Mouse (Mus musculus): ENCODE data around the gene Abhd17a. TPM values are rescaled to one million over a fixed set of nuclear protein-coding genes. Genes with fewer than 3 reads are reported as not detected.
"Not testable (repeated sequence)": the region's sequence is repeated elsewhere in the genome, so short reads cannot be mapped to it uniquely, and the experiment has no call there.

Abhd17a gene
- polyA plus RNA-seq, 1 experiment, result 191 TPM

GRCm38 (mm10) chr10:80610116-80610785, 20.1 kb upstream of the Abhd17a start:
- peaks cover 4% of the 10 kb centered on the region; the same call in 1 of the 2 replicates for H3K4me1 ChIP-seq (ENCODE audit: control insufficient read depth, insufficient read depth, low read length)
- WGBS, result 86% methylated on average over 9 of the region's 9 CpGs

GRCm38 (mm10) chr10:80609269-80609924, 19.3 kb upstream of the Abhd17a start:
- peaks cover 4% of the 10 kb centered on the region; the same call in 1 of the 2 replicates for H3K4me1 ChIP-seq (ENCODE audit: control insufficient read depth, insufficient read depth, low read length)
- DNase-seq, result no peak
- no peak overlapping the region for H3K4me3 ChIP-seq (replicated peaks; ENCODE audit: extremely low read depth, low read depth, low read length)
- WGBS, result 88% methylated on average over 10 of the region's 10 CpGs
- TF ChIP-seq CTCF (IDR thresholded peaks at IDR 0.05; ENCODE audit: insufficient read depth, low read length) (no peak), POLR2A (IDR thresholded peaks at IDR 0.05; ENCODE audit: borderline replicate concordance, extremely low read depth, low read depth, low read length) (no peak)

More at GRCm38 (mm10) chr10:80610116-80610785, 20.1 kb upstream of the Abhd17a start:
- no peak for DNase-seq
- no peak overlapping the region for H3K4me3 ChIP-seq (replicated peaks; ENCODE audit: extremely low read depth, low read depth, low read length)
- TF ChIP-seq POLR2A (IDR thresholded peaks at IDR 0.05; ENCODE audit: borderline replicate concordance, extremely low read depth, low read depth, low read length), result no peak
- no peak for TF ChIP-seq CTCF (IDR thresholded peaks at IDR 0.05; ENCODE audit: insufficient read depth, low read length)

GRCm38 (mm10) chr10:80608435-80608834, 18.3 kb upstream of the Abhd17a start:
- no peak for DNase-seq
- no peak overlapping the region for H3K4me3 ChIP-seq (replicated peaks; ENCODE audit: extremely low read depth, low read depth, low read length)
- TF ChIP-seq POLR2A (IDR thresholded peaks at IDR 0.05; ENCODE audit: borderline replicate concordance, extremely low read depth, low read depth, low read length) (no peak), CTCF (IDR thresholded peaks at IDR 0.05; ENCODE audit: insufficient read depth, low read length) (no peak)
- WGBS, result 85% methylated on average over 3 of the region's 3 CpGs
- H3K4me1 ChIP-seq (ENCODE audit: control insufficient read depth, insufficient read depth, low read length), result peaks cover 4% of the 10 kb centered on the region; the same call in 1 of the 2 replicates

- Histone ChIP-seq H3K4me1 (ENCODE audit: control insufficient read depth, insufficient read depth, low read length) (peaks cover 7% of the 10 kb centered on the region; the same call in 1 of the 2 replicates), H3K4me3 (replicated peaks; ENCODE audit: extremely low read depth, low read depth, low read length) (no peak overlapping the region)
- no peak for TF ChIP-seq CTCF (IDR thresholded peaks at IDR 0.05; ENCODE audit: insufficient read depth, low read length)
- TF ChIP-seq POLR2A (IDR thresholded peaks at IDR 0.05; ENCODE audit: borderline replicate concordance, extremely low read depth, low read depth, low read length), result no peak
- 93% methylated on average over 34 of the region's 34 CpGs for WGBS
- no peak for DNase-seq
Observed at GRCm38 (mm10) chr10:80606737-80607350, 16.7 kb upstream of the Abhd17a start.

- TF ChIP-seq POLR2A (IDR thresholded peaks at IDR 0.05; ENCODE audit: borderline replicate concordance, extremely low read depth, low read depth, low read length) (no peak), CTCF (IDR thresholded peaks at IDR 0.05; ENCODE audit: insufficient read depth, low read length) (no peak)
Observed at GRCm38 (mm10) chr10:80606306-80606705, 16.2 kb upstream of the Abhd17a start.

GRCm38 (mm10) chr10:80605721-80606120, 15.6 kb upstream of the Abhd17a start, which contains the start of gene Gm49322:
Gene Gm49322 (plus strand): TSS chr10:80606021.
- DNase-seq; H3K4me3 ChIP-seq (replicated peaks; ENCODE audit: extremely low read depth, low read depth, low read length); H3K4me1 ChIP-seq (ENCODE audit: control insufficient read depth, insufficient read depth, low read length): not testable (repeated sequence)
- WGBS, result 75% methylated on average over 4 of the region's 4 CpGs

More at GRCm38 (mm10) chr10:80606306-80606705, 16.2 kb upstream of the Abhd17a start:
- Histone ChIP-seq H3K4me3 (replicated peaks; ENCODE audit: extremely low read depth, low read depth, low read length) (no peak overlapping the region), H3K4me1 (ENCODE audit: control insufficient read depth, insufficient read depth, low read length) (peaks cover 7% of the 10 kb centered on the region; the same call in 1 of the 2 replicates)
- DNase-seq, result no peak
- 78% methylated on average over 23 of the region's 23 CpGs for WGBS

- TF ChIP-seq POLR2A (IDR thresholded peaks at IDR 0.05; ENCODE audit: borderline replicate concordance, extremely low read depth, low read depth, low read length) (no peak), CTCF (IDR thresholded peaks at IDR 0.05; ENCODE audit: insufficient read depth, low read length) (no peak)
- no peak for DNase-seq
- Histone ChIP-seq H3K4me1 (ENCODE audit: control insufficient read depth, insufficient read depth, low read length) (peaks cover 3% of the 10 kb centered on the region; the same call in 1 of the 2 replicates), H3K4me3 (replicated peaks; ENCODE audit: extremely low read depth, low read depth, low read length) (no peak overlapping the region)
- WGBS, result 73% methylated on average over 2 of the region's 2 CpGs
Observed at GRCm38 (mm10) chr10:80604988-80605387, 14.8 kb upstream of the Abhd17a start.

GRCm38 (mm10) chr10:80604001-80604509, 13.9 kb upstream of the Abhd17a start:
- WGBS, result 80% methylated on average over 7 of the region's 7 CpGs
- Histone ChIP-seq H3K4me1 (ENCODE audit: control insufficient read depth, insufficient read depth, low read length) (peaks cover 3% of the 10 kb centered on the region; the same call in 1 of the 2 replicates), H3K4me3 (replicated peaks; ENCODE audit: extremely low read depth, low read depth, low read length) (no peak overlapping the region)
- DNase-seq, result no peak
- no peak for TF ChIP-seq CTCF (IDR thresholded peaks at IDR 0.05; ENCODE audit: insufficient read depth, low read length)
- TF ChIP-seq POLR2A (IDR thresholded peaks at IDR 0.05; ENCODE audit: borderline replicate concordance, extremely low read depth, low read depth, low read length), result no peak

GRCm38 (mm10) chr10:80603364-80603763, 13.2 kb upstream of the Abhd17a start:
- no peak for TF ChIP-seq POLR2A (IDR thresholded peaks at IDR 0.05; ENCODE audit: borderline replicate concordance, extremely low read depth, low read depth, low read length)
- TF ChIP-seq CTCF (IDR thresholded peaks at IDR 0.05; ENCODE audit: insufficient read depth, low read length), result no peak
- DNase-seq, result no peak
- 15% methylated on average over 7 of the region's 7 CpGs for WGBS
- Histone ChIP-seq H3K4me1 (ENCODE audit: control insufficient read depth, insufficient read depth, low read length) (peaks cover 3% of the 10 kb centered on the region; the same call in 1 of the 2 replicates), H3K4me3 (replicated peaks; ENCODE audit: extremely low read depth, low read depth, low read length) (peak overlapping the region; percentile 94)

Measured in lung, adult 2 months (tissue).